Mouse (Mus musculus) erythroid progenitor cell, adult 5-6 weeks (primary cell): ENCODE results near the gene Ctbp2. TPM values are rescaled to one million over a fixed set of nuclear protein-coding genes. Genes with fewer than 3 reads are reported as not detected.

ENCODE experiments used
- ATAC-seq: replicated peaks from 2 replicates; pipeline ENCODE4 v1.8.0; 2016; ENCODE audit warnings: moderate number of reproducible peaks, mild to moderate bottlenecking, moderate TSS enrichment, inconsistent platforms; ENCODE audit not compliant: poor library complexity, low FRiP score, severe bottlenecking
- total RNA-seq, 2 experiments: library from RNA; stranded (forward) in 1 of 2; stranded (reverse) in 1 of 2; fragments of 150-400 nt in 1 of 2; fragments of 186-747, 209-891 nt in 1 of 2; gene quantifications; 2 replicates each; pipeline versions ENCODE4 v1.2.3 to v1.2.4; 2015 to 2017; ENCODE audit warnings: low replicate concordance in 2 of 2

The Ctbp2 gene
- total RNA-seq, 2 experiments from 2014 or later, result 3.8 to 8.5 TPM

DNA sequence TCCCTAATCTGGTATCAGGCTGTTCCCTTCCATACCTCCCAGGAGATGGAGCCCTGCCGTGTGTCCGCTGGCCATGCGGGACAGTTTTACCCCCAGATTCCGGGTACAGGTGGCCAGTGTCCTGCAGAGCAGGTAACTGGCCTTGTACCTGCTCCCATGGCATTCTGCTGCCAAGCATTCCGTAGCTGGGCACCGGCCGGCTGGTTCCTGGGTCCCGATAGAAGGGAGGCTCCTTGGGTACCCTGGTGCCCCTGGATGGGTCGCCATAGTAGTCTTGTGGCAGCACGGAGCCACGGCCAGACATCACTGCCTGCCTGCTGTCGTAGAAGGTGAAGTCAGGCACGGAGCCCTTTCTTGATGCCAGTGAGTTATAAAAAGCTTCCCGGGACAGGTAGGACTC lies 109.5 kb downstream of the Ctbp2 start:
- no peak for ATAC-seq

DNA sequence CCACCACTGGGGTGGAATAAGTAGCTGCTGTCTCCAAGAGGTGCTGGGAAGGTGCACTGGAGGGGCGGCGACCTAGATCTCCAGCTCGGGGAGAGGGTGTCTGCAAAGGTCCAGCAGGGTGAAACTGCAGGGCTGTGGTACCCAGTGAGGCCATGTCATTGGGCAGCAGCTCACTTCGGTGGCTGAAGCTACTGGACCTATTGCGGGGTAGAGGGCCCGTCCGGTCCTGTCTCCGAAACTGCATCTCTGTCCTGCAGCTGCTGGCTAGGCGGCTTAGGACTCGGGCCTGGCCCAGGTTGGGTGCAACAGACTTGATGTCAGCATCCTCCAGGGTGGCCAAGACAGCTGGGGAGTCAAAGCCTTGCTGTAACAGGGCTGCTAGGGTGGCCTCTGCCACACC lies 110.2 kb downstream of the Ctbp2 start:
- ATAC-seq, result no peak

DNA sequence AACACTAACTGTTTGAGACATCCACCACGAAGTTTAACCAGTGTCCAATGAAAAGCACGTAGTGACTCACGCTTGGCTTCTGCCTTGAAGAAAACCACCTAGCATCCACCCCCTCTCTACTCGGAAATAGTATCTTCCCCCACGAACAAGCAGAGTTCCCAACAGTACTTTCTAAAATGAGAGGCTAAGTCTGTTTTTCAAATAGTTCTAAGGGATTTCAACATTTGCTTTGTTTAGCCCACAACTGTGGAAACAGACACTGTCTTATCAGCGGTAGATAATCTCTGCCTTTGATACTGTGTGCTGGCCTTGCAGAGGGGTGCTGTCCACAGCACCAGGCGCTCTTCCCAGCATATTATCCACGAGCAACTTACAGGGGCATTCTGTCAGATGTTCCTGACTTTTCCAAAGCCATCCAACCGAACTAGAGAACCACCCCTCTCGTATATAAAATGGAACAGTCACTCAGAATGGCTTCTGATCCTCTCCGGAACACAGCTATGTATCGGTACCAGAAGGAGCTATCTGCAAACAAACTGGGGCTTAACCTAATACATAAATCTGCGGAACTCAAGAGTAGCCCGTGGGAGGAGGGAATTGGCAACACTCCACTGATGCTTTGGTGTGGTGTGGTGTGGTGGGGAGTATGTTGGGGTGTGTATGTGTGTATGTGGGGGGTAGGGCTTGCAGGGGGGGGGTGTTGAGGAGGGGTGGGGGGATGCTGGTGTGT lies 111.4 kb downstream of the Ctbp2 start:
- ATAC-seq, result no peak

DNA sequence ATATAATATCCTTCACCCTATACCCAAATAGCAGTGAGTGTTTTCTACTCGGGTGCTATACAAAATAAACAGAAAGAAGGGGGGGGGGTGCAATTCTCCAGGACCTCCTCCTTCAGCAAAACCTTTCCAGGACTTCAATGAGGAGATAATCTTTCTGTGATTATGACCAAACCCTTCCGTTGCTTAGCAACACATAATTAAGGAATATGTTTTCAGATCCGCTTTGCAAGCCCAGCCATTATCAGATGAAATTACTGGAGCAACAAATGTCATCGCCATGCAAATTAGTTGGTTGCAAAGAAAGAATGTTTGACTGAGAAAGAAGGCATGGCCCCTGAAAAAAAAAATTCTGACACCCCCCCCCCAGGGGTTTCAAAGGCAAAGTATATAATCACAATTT lies 112.5 kb downstream of the Ctbp2 start:
- no peak for ATAC-seq

DNA sequence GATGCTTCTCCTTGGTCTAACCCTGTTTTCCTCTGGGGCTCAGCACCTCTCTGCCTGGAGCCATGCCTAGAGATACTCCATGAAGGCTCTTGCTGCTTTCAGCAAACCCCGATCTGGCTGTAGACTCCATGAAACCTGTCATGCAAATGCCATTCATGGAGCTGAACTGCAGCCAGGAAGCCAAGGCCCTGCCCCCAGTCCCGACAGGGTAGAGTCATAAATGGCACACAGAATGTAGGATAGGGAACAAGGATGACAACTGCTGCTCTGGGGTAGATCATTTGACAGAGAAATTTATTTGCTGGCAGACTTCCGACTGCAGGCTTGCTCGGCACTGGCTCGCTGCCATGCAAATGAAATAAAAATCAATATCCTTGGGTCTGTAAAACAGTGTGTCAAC lies 113.0 kb downstream of the Ctbp2 start:
- no peak for ATAC-seq

DNA sequence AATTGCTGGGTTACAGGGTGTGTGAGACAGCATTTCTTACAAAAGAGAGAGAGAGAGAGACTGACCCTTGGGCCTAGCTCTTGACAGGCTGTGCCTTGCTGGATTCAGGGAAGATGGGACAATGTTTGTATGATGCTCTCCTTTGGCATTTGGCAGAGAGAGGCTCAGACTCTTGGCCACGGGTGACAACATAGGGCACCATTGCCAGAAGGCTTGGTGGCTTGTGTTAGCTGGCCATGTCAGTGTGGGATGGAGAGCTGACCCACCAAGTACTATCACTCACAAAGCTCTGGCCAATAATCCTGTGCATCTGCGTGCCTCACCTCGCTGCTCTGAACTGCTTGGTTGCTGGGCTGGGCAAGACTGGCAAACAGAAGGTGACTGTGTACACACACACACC lies 113.7 kb downstream of the Ctbp2 start:
- ATAC-seq, result no peak

DNA sequence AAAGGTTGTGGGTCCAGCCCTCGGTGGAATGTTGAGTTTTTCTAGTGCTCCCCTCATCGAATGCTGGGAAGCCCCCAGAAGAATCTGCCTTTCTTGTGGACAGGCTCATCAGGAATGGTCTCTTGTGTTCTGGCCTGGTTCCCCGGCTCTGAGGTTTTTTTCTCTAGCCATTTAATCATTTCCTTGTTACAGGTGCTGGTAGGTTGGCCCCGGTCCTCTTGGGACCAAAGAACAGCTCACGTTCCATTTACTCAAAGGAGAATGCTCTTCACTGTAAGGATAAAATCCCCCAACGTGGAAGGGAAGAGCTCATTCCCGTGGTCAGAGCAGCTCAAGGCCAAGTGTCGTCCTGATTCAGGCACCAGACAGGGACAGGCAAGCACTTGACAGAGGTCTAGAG lies 114.5 kb downstream of the Ctbp2 start:
- ATAC-seq, result no peak

DNA sequence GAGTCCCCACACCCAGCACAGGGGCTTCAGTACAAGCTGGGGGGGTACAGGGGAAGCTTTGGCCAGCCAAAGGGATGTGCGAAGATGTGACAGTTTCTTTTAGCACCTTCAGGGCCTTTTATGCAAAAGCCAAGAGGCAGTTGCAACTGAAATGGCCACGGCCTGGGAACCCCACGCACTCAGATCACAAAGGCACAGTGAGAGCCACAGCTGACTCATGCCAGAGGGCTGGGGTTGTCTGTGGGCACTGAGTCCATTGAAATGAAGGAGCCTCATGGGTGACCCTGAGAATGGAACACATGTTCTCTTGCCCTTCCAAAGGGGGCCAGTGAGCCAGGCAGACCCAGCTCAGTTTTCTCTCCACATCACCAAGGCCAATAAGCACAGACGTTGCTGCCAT lies 115.5 kb downstream of the Ctbp2 start:
- ATAC-seq, result no peak

DNA sequence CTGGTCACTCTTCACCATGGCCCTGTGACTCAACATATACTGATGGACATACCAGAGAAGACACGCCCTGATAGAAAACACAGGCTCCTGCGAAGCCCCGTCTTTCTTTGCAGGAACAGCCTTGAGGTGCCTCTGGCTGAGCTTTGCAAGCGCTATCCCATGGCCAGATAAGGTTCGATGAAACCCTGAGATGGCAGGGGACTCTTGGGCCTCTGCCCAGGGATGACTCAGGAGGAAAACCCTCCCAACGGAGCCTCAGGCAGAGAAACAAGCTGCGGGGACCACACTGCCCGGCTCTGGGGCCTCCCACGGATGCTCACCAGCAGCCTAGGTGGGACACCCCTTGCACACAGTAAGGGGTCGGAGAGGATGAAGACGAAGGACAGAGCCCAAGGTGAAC lies 116.8 kb downstream of the Ctbp2 start:
- ATAC-seq, result no peak

DNA sequence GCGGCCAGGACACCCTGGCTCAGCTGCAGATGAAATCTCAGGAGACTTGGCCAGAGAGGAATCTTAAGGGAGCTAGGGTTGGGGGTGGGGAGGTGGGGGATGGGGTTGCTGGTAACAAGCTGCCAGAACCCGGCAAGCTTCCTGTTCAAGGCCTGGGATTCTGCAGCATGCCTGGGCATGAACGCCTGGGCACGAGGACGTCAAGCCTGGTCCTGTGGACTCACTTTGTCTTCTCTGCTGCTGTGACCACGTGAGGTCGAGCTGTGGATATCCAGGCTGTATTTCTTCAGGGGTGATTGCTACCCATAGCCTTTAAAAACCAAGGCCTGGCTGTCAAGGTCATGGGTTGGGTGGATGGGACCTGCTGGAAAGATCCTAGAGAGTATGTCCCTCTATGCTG lies 118.4 kb downstream of the Ctbp2 start:
- no peak for ATAC-seq

DNA sequence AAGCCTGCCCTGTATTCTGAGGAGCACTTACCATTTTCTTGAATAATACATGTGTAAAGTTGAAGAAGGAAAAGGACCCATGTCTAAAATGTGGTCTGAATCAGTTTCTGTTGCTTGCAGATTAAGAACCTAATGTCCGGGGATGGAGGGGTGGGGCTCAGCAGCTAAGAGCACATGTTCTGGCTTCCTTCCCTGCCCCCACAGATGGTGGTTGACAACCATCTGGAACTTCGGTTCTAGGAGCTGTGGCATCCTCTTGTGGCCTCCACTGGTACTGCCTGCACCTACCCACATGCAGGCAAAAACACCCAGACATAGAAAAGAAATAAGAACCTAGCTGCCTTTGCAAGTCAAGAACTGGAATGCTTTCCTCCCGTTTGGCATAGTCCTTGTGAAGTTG lies 120.7 kb downstream of the Ctbp2 start:
- no peak for ATAC-seq

DNA sequence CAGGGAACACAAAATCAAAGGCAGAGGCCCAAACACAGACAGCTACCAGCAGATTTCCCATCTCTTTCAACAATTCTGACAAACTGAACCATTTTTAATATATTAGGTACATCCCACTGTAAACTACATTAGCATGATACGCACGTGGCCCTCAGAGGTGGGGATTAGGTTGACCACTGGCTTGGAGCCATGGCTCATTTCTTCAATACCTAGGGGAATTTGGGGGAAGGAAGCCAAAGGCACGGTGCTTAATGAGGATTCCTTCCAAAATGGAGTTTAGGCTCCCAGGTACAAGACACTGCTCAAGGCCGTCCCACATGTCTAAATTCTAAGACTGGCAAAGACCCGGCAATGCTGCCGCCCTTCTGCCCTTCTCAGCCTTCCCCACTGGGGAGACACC lies 121.9 kb downstream of the Ctbp2 start:
- no peak for ATAC-seq

DNA sequence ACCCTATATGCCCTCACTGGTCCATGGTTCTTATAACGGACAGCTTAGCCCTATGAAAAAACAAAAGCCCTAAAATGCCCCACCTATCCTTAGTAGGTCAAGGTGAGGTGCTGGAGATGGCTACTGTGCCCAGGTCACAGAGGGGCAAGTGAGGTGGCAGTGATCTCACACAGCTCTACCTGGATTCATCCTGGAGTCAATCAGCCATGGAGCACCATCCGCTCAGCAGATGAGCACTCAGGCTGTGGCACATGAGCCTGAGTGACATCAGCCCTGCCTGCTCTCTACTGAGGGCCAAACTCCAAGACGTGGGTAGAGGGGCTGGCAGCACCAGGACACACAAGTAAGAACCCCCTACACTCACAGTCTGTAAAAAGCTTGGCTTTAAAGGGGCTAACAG lies 122.8 kb downstream of the Ctbp2 start:
- no peak for ATAC-seq

DNA sequence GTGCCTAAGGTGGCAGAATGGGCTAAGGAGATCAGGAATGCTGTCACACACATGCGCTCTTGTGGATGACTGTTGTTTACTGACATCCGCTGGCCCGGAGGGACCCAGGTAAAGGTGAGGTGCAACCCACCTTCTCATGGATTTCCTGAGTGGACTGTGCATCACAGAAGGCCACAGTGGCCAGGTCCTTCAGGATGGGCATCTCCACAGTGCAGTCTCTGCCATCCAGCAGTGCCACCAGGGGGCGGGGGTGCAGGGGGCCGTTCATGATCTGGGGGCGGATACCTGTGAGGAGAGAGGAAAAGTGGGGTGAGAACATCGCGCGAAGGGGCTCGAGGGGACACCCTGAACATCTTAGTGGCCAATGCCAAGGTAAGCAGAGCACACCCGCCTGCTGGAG lies 125.1 kb downstream of the Ctbp2 start:
- no peak for ATAC-seq

DNA sequence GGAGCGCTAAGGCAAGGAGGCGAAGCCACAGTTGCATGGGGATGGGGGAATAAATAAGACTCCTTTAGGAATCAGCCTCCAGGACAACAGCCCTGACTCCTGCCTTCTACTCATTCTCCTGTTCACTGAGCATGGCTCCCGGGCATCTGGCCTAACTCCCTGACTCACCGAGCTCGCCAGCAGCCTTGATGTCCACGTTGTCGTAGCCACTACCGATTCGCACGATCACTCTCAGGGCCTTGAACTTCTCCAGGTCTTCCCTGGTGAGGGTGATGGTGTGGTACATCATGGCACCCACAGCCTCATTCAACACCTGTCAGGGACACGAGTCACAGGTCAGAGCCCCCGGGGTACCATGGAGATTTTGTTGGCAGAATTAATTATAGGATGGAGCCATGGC lies 125.5 kb downstream of the Ctbp2 start:
- ATAC-seq, result no peak

DNA sequence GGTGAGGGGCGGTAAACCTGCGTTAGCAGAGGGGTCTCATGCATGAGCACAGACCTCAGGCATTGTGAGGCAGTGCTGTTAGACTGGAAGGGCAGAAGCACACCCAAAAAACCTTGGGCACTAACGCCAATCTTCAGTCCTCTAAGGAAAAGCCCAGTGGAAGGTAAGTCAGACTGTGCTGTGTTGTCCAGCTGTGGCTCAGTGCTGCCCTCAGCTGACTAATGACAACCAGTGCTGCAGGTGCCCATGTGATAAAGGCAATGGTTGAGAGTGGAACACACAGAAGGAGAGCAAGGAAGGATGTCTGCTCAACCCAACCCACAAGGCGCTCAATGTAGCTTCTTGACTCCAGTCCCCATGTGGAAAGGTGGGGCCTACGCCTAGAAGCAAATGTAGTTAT lies 127.8 kb downstream of the Ctbp2 start:
- ATAC-seq, result no peak

DNA sequence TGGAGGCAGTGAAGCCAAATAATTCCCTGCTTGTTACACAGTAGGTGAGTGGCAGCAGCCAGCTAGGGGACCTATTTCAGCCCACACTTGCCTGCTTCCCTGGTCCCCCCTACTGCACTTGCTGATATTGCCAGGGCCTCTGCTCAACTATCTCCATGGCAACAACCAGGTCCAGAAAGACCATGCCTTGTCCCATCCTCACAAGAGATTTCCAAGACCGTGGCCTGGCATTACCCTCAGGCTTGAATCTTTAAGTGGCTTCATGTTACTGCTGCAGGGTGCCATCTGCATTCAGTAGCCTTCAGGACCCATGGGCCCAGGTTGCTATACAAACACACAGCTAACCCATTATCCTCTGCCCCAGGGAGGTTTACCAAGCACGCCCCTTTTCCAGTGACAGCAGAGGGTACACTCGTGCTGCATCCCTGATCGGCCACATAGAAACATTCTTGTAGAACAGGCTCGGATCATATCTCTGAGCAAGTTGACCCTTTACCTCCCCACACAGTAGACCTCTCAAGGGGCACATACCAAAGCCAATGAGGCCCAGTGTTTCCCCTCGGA lies 129.4 kb downstream of the Ctbp2 start:
- no peak for ATAC-seq

DNA sequence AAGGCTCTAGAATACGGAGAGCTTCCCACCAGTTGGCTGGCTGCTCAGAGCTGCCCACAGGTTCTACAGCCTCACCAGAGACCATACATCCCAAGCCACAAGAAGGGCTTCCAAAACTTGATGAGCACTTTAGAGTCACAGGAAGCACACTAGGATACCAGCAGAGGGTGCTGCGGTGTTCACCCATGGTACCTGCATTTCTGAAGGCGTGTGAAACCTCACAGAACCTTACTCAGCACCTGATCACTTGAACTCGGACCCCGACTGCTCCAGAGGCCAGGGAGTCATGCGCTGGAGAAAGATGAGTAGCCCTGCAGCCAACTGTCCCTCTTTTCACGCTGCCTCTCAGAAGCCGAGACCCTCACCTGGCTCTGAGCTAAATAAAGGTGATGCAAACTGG lies 130.0 kb downstream of the Ctbp2 start:
- no peak for ATAC-seq

DNA sequence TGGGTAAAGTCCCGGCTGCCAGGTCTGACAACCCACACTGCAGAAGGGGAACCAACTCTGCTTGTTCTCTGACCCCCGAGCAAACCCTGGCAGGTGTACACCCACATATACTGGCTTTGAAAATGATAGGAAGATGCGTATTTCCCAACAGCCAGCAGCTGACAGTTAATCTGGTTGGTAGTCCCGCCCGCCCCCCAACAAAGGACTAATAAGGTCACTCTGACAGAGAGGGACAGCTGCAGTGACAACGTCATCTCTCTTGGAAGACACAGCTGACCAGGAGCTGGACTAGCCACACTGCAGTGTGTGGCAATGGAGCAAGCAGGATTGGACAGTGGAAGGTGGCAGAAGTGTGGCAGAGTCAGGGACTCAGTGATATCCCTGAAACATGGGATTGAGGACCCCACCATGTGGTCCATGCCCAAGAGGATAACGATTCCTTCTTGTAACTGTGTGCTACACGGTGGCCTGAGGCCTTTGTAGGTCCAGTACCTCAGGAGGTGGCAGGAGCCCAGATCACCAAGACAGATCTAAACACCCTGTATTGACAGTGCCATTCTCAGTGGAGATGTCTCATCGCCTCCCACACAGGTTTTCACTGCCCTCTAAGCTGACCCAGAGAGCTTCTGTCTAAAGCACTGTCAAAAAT lies 131.1 kb downstream of the Ctbp2 start:
- ATAC-seq, result no peak

DNA sequence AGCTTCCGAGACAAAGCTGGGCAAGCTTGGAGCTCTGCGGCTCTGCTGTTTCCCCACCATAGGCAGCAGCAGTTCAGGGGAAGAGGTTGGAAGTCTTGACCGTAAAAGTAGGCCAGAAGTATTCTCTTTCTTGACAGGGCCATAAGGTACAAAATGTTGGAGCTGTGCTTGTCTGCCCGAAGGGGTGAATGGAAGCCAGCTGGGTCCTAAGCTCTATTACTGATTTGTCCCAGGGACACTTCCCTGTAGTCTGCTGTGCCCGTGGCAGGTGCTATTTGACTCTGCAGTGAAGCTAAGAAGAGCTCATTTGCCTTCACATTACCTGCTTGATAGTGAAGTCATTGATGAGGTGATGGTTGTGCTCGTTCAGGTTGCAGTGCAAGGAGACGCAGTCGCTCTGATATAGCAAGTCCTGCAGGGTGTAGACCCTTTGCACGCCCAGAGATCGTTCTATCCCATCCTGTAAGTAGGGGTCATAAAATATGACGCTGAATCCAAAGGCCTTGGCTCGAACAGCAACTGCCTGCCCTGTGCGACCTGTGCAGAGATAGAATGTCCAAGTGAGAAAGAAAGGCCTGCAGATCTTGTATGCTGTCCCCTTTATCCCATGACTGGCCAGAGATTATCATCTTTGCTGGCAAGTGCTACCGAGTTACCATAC lies 132.8 kb downstream of the Ctbp2 start:
- ATAC-seq, result no peak

DNA sequence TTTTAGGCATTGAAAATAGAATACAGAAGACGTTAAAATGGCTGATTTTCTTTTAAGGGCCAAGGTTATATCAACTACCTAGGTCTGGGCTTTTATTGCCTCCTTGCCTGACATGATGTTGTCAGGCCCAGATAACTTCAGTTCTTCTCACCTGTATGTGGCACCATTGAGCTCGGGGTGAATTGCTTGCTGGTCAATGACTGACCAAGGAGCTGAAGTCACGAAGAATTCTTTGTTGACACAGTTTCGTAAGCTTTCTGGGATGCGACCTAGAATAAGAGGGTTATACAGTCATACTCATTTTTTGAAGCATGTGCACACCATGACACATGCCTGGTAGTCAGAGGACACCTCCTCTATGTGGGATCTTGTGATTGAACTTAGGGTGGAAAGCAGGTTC lies 134.3 kb downstream of the Ctbp2 start:
- ATAC-seq, result no peak
